Mouse (Mus musculus): ENCODE results near the gene Piwil4. TPM values are rescaled to one million over a fixed set of nuclear protein-coding genes. Genes with fewer than 3 reads are reported as not detected.
A peak's percentile ranks its signal among the peaks of the same experiment; 100 is the strongest.

The Piwil4 gene
- polyA plus RNA-seq, 1 experiment from 2014 or later, result 0.12 TPM

GRCm38 (mm10) chr9:14754469-14754868, 13.9 kb upstream of the Piwil4 start:
- ATAC-seq (ENCODE audit: insufficient number of reproducible peaks, low FRiP score, low TSS enrichment, low read depth), result no peak
- Histone ChIP-seq H3K27ac (no peak overlapping the region), H3K27me3 (no peaks in the 10 kb centered on the region), H3K36me3 (no peaks in the 10 kb centered on the region), H3K9ac (no peak overlapping the region), H3K4me1 (peaks cover 14% of the 10 kb centered on the region), H3K9me3 (no peaks in the 10 kb centered on the region), H3K4me3 (no peak overlapping the region), H3K4me2 (no peak overlapping the region)
- 81% methylated on average over 3 of the region's 3 CpGs for WGBS

GRCm38 (mm10) chr9:14753947-14754346, 13.4 kb upstream of the Piwil4 start:
- H3K27me3 ChIP-seq, result no peaks in the 10 kb centered on the region
- no peak for ATAC-seq (ENCODE audit: insufficient number of reproducible peaks, low FRiP score, low TSS enrichment, low read depth)

DNA sequence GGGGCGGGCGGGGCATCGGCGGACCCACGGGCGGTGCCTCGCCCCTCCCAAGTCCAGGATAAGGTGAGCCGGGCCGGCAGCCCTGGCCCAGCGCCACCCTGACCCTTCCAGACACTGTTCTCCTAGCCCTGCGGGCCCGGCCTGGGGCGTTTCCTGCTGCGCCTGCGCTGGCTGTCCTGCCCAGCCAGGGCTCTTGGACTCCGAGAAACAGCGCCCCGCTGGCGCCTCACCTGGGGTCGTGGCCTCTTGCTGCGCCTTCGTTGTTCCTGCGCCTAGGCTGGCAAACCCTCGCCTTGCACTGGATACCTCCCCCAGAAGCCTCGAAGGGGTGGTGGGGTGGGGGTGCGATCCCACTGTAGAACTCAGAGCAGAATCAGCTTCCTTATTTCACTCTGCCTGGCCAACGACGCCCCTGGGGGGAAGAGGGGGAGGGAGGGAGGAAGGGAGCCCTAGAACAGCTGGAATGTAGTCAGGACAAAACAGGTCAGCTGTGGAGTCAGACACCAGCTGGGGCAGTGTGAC, 11.5 kb upstream of the Piwil4 start, which contains the start of gene Fut4:
Gene Fut4 (minus strand): TSS at position 393 of the 522 bp plus-strand sequence.
- Histone ChIP-seq H3K36me3 (no peaks in the 10 kb centered on the region), H3K4me2 (peak within 1 kb of the TSS; percentile 96), H3K27me3 (no peaks in the 10 kb centered on the region), H3K4me3 (peak within 1 kb of the TSS; percentile 54), H3K9me3 (no peaks in the 10 kb centered on the region), H3K9ac (peak within 1 kb of the TSS; percentile 56), H3K27ac (no peak within 1 kb of the TSS), H3K4me1 (peaks cover 14% of the 10 kb centered on the region)
- under 1% methylated on average over 27 of the region's 28 CpGs for WGBS
- ATAC-seq (ENCODE audit: insufficient number of reproducible peaks, low FRiP score, low TSS enrichment, low read depth), result peak; percentile 49

More at GRCm38 (mm10) chr9:14753947-14754346, 13.4 kb upstream of the Piwil4 start:
- no peak overlapping the region for H3K4me2 ChIP-seq
- no peaks in the 10 kb centered on the region for H3K9me3 ChIP-seq
- peaks cover 14% of the 10 kb centered on the region for H3K4me1 ChIP-seq
- H3K9ac ChIP-seq, result no peak overlapping the region
- H3K4me3 ChIP-seq, result no peak overlapping the region
- H3K36me3 ChIP-seq, result no peaks in the 10 kb centered on the region
- H3K27ac ChIP-seq, result no peak overlapping the region

- Histone ChIP-seq H3K27ac (no peak overlapping the region), H3K27me3 (no peaks in the 10 kb centered on the region), H3K4me1 (peaks cover 14% of the 10 kb centered on the region), H3K4me3 (peak overlapping the region; percentile 54), H3K4me2 (peak overlapping the region; percentile 96), H3K36me3 (no peaks in the 10 kb centered on the region), H3K9me3 (no peaks in the 10 kb centered on the region), H3K9ac (peak overlapping the region; percentile 56)
- ATAC-seq (ENCODE audit: insufficient number of reproducible peaks, low FRiP score, low TSS enrichment, low read depth), result peak; percentile 56
- 1% methylated on average over 46 of the region's 50 CpGs for WGBS
These were observed 11.0 kb upstream of the Piwil4 start for GRCm38 (mm10) chr9:14751503-14752000.

- Histone ChIP-seq H3K4me3 (peak overlapping the region; percentile 54), H3K4me1 (peaks cover 14% of the 10 kb centered on the region), H3K4me2 (peak overlapping the region; percentile 96), H3K36me3 (no peaks in the 10 kb centered on the region), H3K9ac (peak overlapping the region; percentile 56), H3K27ac (no peak overlapping the region), H3K27me3 (no peaks in the 10 kb centered on the region), H3K9me3 (no peaks in the 10 kb centered on the region)
- WGBS, result 59% methylated on average over 42 of the region's 42 CpGs
- peak; percentile 38; the same call in 1 of the 2 replicates for ATAC-seq (ENCODE audit: insufficient number of reproducible peaks, low FRiP score, low TSS enrichment, low read depth)
These were observed 10.5 kb upstream of the Piwil4 start for GRCm38 (mm10) chr9:14750901-14751502.

- ATAC-seq (ENCODE audit: insufficient number of reproducible peaks, low FRiP score, low TSS enrichment, low read depth), result no peak
- H3K4me1 ChIP-seq, result no peaks in the 10 kb centered on the region
- H3K4me2 ChIP-seq, result no peak overlapping the region
- H3K4me3 ChIP-seq, result no peak overlapping the region
- no peaks in the 10 kb centered on the region for H3K9me3 ChIP-seq
- H3K36me3 ChIP-seq, result no peaks in the 10 kb centered on the region
- H3K9ac ChIP-seq, result no peak overlapping the region
- 77% methylated on average over 4 of the region's 4 CpGs for WGBS
- H3K27ac ChIP-seq, result no peak overlapping the region
- no peaks in the 10 kb centered on the region for H3K27me3 ChIP-seq
These were observed 909 bp downstream of the Piwil4 start for GRCm38 (mm10) chr9:14739498-14740150.

DNA sequence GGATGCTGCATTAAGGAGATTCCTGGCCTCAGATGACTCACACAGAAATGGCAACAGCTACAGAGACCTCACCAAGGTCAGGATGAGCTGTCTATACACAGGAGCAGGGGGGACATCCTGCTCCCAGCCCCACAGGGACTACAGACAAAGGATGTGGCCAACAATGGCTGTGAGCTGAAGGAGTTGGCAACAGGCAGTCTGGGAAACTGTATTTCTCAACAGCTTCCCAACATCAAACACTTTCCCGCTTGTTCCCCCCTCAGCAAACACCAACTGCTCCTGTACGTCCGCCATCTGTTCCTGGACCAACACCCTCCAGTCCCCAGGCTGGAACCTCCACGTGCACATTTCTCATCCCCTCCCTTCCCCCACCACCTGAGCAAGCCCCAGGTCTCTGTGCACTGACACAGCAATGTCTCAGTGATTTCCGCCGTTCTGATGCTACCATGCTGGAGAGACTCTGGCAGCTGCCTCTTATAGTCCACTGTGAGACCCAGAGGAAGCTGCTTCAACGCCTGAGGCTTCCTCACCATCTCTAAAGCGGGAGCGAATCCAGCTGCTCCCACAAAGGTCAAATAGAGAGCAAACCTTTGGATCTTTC, 9.5 kb downstream of the Piwil4 start:
- 23% methylated on average over 9 of the region's 9 CpGs for WGBS
- H3K9ac ChIP-seq, result no peak overlapping the region
- ATAC-seq (ENCODE audit: insufficient number of reproducible peaks, low FRiP score, low TSS enrichment, low read depth), result no peak
- no peaks in the 10 kb centered on the region for H3K27me3 ChIP-seq
- H3K36me3 ChIP-seq, result no peaks in the 10 kb centered on the region
- no peak overlapping the region for H3K4me2 ChIP-seq
- no peaks in the 10 kb centered on the region for H3K9me3 ChIP-seq
- 0 out of 2 replicates have a peak, but pooled peaks cover 4% of the 10 kb centered on the region for H3K4me1 ChIP-seq
- no peak overlapping the region for H3K4me3 ChIP-seq
- no peak overlapping the region for H3K27ac ChIP-seq

- no peak for ATAC-seq (ENCODE audit: insufficient number of reproducible peaks, low FRiP score, low TSS enrichment, low read depth)
These were observed 12.2 kb downstream of the Piwil4 start for GRCm38 (mm10) chr9:14728365-14728764.

GRCm38 (mm10) chr9:14726629-14727028, 13.9 kb downstream of the Piwil4 start:
- H3K36me3 ChIP-seq, result no peaks in the 10 kb centered on the region

More at GRCm38 (mm10) chr9:14728365-14728764, 12.2 kb downstream of the Piwil4 start:
- H3K36me3 ChIP-seq, result no peaks in the 10 kb centered on the region
- H3K4me3 ChIP-seq, result no peak overlapping the region
- no peak overlapping the region for H3K9ac ChIP-seq
- no peak overlapping the region for H3K4me2 ChIP-seq
- no peak overlapping the region for H3K27ac ChIP-seq
- no peaks in the 10 kb centered on the region for H3K9me3 ChIP-seq
- WGBS, result 87% methylated on average over 4 of the region's 4 CpGs
- no peaks in the 10 kb centered on the region for H3K27me3 ChIP-seq
- H3K4me1 ChIP-seq, result 0 out of 2 replicates have a peak, but pooled peaks cover 4% of the 10 kb centered on the region

DNA sequence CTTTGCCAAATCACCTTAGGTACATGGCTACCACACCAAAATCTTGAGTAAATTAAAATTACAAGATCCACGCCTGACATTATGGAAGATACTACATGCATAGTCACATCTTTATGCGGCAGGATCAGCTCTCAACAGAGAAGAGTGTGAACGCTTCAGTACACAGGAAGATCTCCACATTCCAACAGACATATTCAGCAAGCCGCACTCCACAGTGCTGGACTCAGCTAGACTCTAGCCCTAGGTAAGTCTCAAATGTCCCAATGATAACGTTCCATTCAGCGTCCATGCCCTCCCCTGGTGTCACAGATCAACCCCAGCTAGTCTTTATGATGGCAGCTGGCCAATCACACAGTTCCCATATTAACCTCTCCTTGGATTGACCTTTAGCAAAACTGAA, 14.5 kb downstream of the Piwil4 start:
- Histone ChIP-seq H3K4me3 (no peak overlapping the region), H3K4me1 (0 out of 2 replicates have a peak, but pooled peaks cover 3% of the 10 kb centered on the region), H3K4me2 (no peak overlapping the region), H3K9me3 (no peaks in the 10 kb centered on the region), H3K27ac (no peak overlapping the region), H3K27me3 (no peaks in the 10 kb centered on the region), H3K9ac (no peak overlapping the region), H3K36me3 (no peaks in the 10 kb centered on the region)
- whole genome bisulfite sequencing, result 78% methylated on average over 6 of the region's 6 CpGs
- no peak for ATAC-seq (ENCODE audit: insufficient number of reproducible peaks, low FRiP score, low TSS enrichment, low read depth)

More at GRCm38 (mm10) chr9:14726629-14727028, 13.9 kb downstream of the Piwil4 start:
- WGBS, result 73% methylated on average over 4 of the region's 4 CpGs
- no peak overlapping the region for H3K27ac ChIP-seq
- no peaks in the 10 kb centered on the region for H3K9me3 ChIP-seq
- no peak overlapping the region for H3K4me2 ChIP-seq
- H3K9ac ChIP-seq, result no peak overlapping the region
- ATAC-seq (ENCODE audit: insufficient number of reproducible peaks, low FRiP score, low TSS enrichment, low read depth), result no peak
- H3K27me3 ChIP-seq, result no peaks in the 10 kb centered on the region
- no peak overlapping the region for H3K4me3 ChIP-seq
- 0 out of 2 replicates have a peak, but pooled peaks cover 4% of the 10 kb centered on the region for H3K4me1 ChIP-seq

- H3K36me3 ChIP-seq, result no peaks in the 10 kb centered on the region
- H3K4me1 ChIP-seq, result no peaks in the 10 kb centered on the region
- no peak overlapping the region for H3K4me3 ChIP-seq
- H3K9me3 ChIP-seq, result no peaks in the 10 kb centered on the region
- no peak overlapping the region for H3K9ac ChIP-seq
- H3K27me3 ChIP-seq, result no peaks in the 10 kb centered on the region
- no peak overlapping the region for H3K27ac ChIP-seq
- H3K4me2 ChIP-seq, result no peak overlapping the region
- 71% methylated on average over 5 of the region's 5 CpGs for WGBS
- no peak for ATAC-seq (ENCODE audit: insufficient number of reproducible peaks, low FRiP score, low TSS enrichment, low read depth)
These were observed 15.6 kb downstream of the Piwil4 start for GRCm38 (mm10) chr9:14724755-14725420.

All from limb, embryonic 15.5 days (tissue).